Mouse (Mus musculus): Measurements from ENCODE around the gene Cox7a1. TPM values are rescaled to one million over a fixed set of nuclear protein-coding genes. Genes with fewer than 3 reads are reported as not detected.
A peak's percentile ranks its signal among the peaks of the same experiment; 100 is the strongest.
"Not testable (repeated sequence)": the region's sequence is repeated elsewhere in the genome, so short reads cannot be mapped to it uniquely, and the experiment has no call there.

Gene Cox7a1
- polyA plus RNA-seq, 1 experiment from 2014 or later, result 4.5 TPM

DNA sequence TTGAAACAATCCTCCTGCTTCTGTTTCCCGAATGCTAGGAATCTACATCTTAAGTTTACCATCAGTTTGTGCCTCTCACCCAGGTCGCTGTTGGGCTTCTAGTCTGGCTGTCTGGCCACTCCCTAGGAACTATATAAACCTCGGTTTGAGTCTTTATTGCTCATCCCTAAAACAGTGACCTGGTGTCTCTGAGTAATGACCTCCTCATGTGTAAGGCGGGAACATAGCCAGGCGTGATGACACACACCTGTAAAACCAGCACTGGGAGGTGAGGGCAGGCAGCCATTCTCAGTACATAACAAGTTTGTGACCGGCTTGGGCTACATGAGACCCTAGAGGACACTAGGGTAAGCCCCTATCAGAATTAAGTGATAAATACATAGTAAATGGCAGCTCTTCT is 11.5 kb downstream of the Cox7a1 start:
- Histone ChIP-seq H3K36me3 (ENCODE audit: control insufficient read depth, insufficient read depth, low read length) (no peaks in the 10 kb centered on the region), H3K9me3 (ENCODE audit: control insufficient read depth, low read length) (no peaks in the 10 kb centered on the region), H3K27me3 (ENCODE audit: control insufficient read depth, insufficient read depth, low read length) (no peaks in the 10 kb centered on the region), H3K4me3 (ENCODE audit: low read depth, low read length) (no peak overlapping the region), H3K9ac (ENCODE audit: low read depth, low read length) (no peak overlapping the region), H3K27ac (ENCODE audit: low read depth, low read length) (no peak overlapping the region), H3K4me1 (replicated peaks; ENCODE audit: control insufficient read depth, insufficient read depth, low read length) (peaks cover 2% of the 10 kb centered on the region; the same call in 1 of the 2 replicates), H3K4me2 (replicated peaks; ENCODE audit: low read depth, low read length) (no peak overlapping the region)
- ATAC-seq (ENCODE audit: low FRiP score), result no peak
- WGBS, result 79% methylated on average over 6 of the region's 6 CpGs
- DNase-seq (ENCODE audit: low spot score), result no peak

DNA sequence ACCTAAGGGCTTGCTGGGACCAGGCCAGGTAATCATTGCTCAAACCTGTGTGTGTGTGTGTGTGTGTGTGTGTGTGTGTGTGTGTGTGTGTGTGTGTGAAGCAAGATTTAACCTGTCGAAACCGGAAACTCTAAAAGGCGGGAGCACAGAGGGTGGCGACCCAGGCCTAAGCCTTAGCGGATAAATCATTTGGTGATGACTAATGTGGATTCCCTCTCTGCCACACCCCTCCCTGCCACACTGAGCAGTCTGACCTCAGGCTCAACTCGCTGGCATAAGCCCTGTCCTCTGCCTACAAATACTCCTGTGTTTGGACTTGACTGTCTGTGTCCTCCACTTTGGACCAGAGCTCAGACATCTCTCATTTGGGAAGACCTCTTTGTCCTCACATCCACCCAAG is 12.2 kb downstream of the Cox7a1 start:
- Histone ChIP-seq H3K9ac (ENCODE audit: low read depth, low read length) (no peak overlapping the region), H3K27me3 (ENCODE audit: control insufficient read depth, insufficient read depth, low read length) (no peaks in the 10 kb centered on the region), H3K36me3 (ENCODE audit: control insufficient read depth, insufficient read depth, low read length) (no peaks in the 10 kb centered on the region), H3K9me3 (ENCODE audit: control insufficient read depth, low read length) (no peaks in the 10 kb centered on the region), H3K4me2 (replicated peaks; ENCODE audit: low read depth, low read length) (no peak overlapping the region), H3K4me1 (replicated peaks; ENCODE audit: control insufficient read depth, insufficient read depth, low read length) (peaks cover 2% of the 10 kb centered on the region; the same call in 1 of the 2 replicates), H3K27ac (ENCODE audit: low read depth, low read length) (no peak overlapping the region), H3K4me3 (ENCODE audit: low read depth, low read length) (no peak overlapping the region)
- ATAC-seq (ENCODE audit: low FRiP score) (no peak), DNase-seq (ENCODE audit: low spot score) (no peak)
- WGBS, result 88% methylated on average over 6 of the region's 6 CpGs

DNA sequence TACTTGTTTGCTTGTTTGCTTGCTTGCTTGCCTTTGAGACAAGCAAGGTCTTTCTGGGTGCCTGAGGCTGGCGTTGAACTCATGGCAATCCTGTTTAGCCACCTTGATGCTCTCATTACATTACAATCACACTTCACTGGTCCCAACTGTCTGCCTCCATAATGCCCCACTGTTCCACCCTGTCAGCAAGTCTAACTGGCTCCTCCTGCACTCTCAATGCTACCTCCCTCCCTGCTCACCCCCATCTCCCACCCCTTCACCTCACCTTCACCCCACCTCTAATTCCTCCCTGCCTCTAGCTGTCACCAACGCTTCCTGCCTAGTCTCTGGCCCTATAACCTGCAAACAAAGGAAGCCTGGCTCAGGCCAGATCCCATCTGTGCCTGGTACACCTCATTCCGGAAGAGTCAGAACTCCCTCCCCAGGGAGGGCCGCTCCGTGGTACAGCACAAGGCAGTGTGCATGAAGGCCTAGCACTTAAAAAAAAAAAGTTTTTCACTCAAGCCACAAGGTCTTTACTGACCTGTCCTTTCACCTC is 13.7 kb downstream of the Cox7a1 start:
- ATAC-seq (ENCODE audit: low FRiP score), result no peak
- no peak for DNase-seq (ENCODE audit: low spot score)
- Histone ChIP-seq H3K4me2 (replicated peaks; ENCODE audit: low read depth, low read length) (no peak overlapping the region), H3K9me3 (ENCODE audit: control insufficient read depth, low read length) (no peaks in the 10 kb centered on the region), H3K27ac (ENCODE audit: low read depth, low read length) (no peak overlapping the region), H3K27me3 (ENCODE audit: control insufficient read depth, insufficient read depth, low read length) (no peaks in the 10 kb centered on the region), H3K4me1 (replicated peaks; ENCODE audit: control insufficient read depth, insufficient read depth, low read length) (peaks cover 2% of the 10 kb centered on the region; the same call in 1 of the 2 replicates), H3K4me3 (ENCODE audit: low read depth, low read length) (no peak overlapping the region), H3K36me3 (ENCODE audit: control insufficient read depth, insufficient read depth, low read length) (no peaks in the 10 kb centered on the region), H3K9ac (ENCODE audit: low read depth, low read length) (no peak overlapping the region)
- 68% methylated on average over 5 of the region's 5 CpGs for WGBS

DNA sequence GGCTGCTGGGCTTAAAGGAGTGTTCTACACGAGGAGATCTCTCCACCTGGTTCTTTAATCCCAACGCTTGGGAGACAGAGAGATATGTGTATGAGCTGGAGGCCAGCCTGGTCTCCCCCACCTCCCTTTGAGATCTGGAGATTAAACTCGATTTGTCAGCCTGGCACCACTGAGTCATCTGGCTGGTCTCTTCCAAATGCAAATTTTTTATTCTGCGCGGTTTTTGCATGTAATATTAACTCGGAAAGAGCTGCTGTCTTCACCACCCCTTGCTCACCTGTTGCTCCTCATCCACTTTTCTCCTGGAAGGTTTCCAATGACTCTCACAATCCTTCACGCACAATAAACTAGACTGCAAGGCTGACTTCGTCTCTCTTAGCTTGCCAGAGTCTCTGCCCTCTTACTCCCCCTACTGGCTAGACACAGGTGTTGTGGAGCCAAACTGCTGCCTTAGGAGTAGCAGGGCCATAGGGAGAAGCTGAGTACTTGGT is 14.6 kb downstream of the Cox7a1 start, which contains the start of gene Capns1:
Capns1 (minus strand) TSS at position 331 of the 491 bp plus-strand sequence.
- Histone ChIP-seq H3K4me1 (replicated peaks; ENCODE audit: control insufficient read depth, insufficient read depth, low read length) (no peaks in the 10 kb centered on the region; the same call in 1 of the 2 replicates), H3K9me3 (ENCODE audit: control insufficient read depth, low read length) (no peaks in the 10 kb centered on the region), H3K4me2 (replicated peaks; ENCODE audit: low read depth, low read length) (no peak within 1 kb of the TSS), H3K9ac (ENCODE audit: low read depth, low read length) (no peak within 1 kb of the TSS), H3K27ac (ENCODE audit: low read depth, low read length) (no peak within 1 kb of the TSS), H3K36me3 (ENCODE audit: control insufficient read depth, insufficient read depth, low read length) (no peaks in the 10 kb centered on the region), H3K4me3 (ENCODE audit: low read depth, low read length) (no peak within 1 kb of the TSS), H3K27me3 (ENCODE audit: control insufficient read depth, insufficient read depth, low read length) (no peaks in the 10 kb centered on the region)
- 12% methylated on average over 8 of the region's 8 CpGs for WGBS
- DNase-seq (ENCODE audit: low spot score) (peak; percentile 85), ATAC-seq (ENCODE audit: low FRiP score) (no peak)

DNA sequence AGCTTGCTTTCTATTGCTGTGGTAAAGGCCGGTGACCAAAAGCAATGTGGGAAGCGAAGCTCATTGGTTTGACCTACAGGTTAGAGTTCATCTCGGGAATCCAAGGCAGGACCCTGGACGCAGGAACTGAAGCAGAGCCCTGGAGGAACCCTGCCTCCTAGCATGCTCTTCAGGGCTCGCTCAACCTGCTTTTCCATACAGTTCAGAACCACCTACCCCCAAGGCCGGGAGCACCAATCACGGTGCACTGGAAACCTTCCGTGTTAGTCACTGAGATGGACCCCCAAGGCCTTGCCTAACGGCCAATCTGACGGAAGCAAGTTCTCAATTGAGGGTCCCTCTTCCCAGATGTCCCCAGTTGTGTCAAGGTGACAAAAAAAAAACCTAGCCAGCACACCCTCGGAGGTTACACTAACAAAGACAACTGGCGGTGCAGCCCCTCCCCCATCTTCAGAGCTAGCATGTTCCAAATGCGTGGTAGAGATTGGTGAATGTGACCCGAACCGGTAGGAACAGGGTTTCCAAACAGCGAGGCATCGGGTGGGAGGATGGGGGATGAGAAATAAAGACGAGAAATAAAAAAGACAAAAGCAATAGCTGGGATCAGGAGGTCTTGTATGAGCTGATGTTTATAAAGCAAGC is 15.7 kb downstream of the Cox7a1 start:
- no peak overlapping the region for H3K4me2 ChIP-seq (replicated peaks; ENCODE audit: low read depth, low read length)
- 81% methylated on average over 18 of the region's 18 CpGs for WGBS
- ATAC-seq (ENCODE audit: low FRiP score) (no peak), DNase-seq (ENCODE audit: low spot score) (no peak)
- no peak overlapping the region for H3K9ac ChIP-seq (ENCODE audit: low read depth, low read length)
- no peaks in the 10 kb centered on the region for H3K36me3 ChIP-seq (ENCODE audit: control insufficient read depth, insufficient read depth, low read length)
- no peaks in the 10 kb centered on the region; the same call in 1 of the 2 replicates for H3K4me1 ChIP-seq (replicated peaks; ENCODE audit: control insufficient read depth, insufficient read depth, low read length)
- H3K27me3 ChIP-seq (ENCODE audit: control insufficient read depth, insufficient read depth, low read length), result no peaks in the 10 kb centered on the region
- H3K27ac ChIP-seq (ENCODE audit: low read depth, low read length), result no peak overlapping the region
- no peaks in the 10 kb centered on the region for H3K9me3 ChIP-seq (ENCODE audit: control insufficient read depth, low read length)
- H3K4me3 ChIP-seq (ENCODE audit: low read depth, low read length), result no peak overlapping the region

DNA sequence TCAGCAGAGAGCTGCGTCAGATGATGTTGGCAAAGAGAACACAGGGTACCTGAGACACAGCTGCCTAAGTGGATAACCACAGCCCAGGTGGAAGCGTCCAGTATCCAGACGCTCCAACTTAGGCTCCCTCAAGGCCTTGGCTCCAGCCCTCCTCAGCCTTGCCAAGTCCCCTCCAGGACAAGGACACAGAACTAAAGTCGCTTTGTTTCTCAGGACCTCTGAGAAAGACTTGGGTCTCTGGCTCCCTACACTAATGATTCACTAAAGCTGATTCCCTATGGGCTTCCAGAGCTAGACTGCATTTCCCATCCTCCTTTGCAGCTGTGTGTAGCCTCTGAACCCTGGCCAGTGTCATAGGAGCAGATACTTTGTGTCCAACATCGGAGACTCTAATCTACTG is 16.3 kb downstream of the Cox7a1 start:
- DNase-seq (ENCODE audit: low spot score) (no peak), ATAC-seq (ENCODE audit: low FRiP score) (no peak)
- H3K27me3 ChIP-seq (ENCODE audit: control insufficient read depth, insufficient read depth, low read length), result no peaks in the 10 kb centered on the region
- no peak overlapping the region for H3K9ac ChIP-seq (ENCODE audit: low read depth, low read length)
- WGBS, result 80% methylated on average over 5 of the region's 5 CpGs
- H3K4me1 ChIP-seq (replicated peaks; ENCODE audit: control insufficient read depth, insufficient read depth, low read length), result no peaks in the 10 kb centered on the region; the same call in 1 of the 2 replicates
- H3K4me3 ChIP-seq (ENCODE audit: low read depth, low read length), result no peak overlapping the region
- H3K36me3 ChIP-seq (ENCODE audit: control insufficient read depth, insufficient read depth, low read length), result no peaks in the 10 kb centered on the region
- no peak overlapping the region for H3K27ac ChIP-seq (ENCODE audit: low read depth, low read length)
- no peak overlapping the region for H3K4me2 ChIP-seq (replicated peaks; ENCODE audit: low read depth, low read length)
- no peaks in the 10 kb centered on the region for H3K9me3 ChIP-seq (ENCODE audit: control insufficient read depth, low read length)

DNA sequence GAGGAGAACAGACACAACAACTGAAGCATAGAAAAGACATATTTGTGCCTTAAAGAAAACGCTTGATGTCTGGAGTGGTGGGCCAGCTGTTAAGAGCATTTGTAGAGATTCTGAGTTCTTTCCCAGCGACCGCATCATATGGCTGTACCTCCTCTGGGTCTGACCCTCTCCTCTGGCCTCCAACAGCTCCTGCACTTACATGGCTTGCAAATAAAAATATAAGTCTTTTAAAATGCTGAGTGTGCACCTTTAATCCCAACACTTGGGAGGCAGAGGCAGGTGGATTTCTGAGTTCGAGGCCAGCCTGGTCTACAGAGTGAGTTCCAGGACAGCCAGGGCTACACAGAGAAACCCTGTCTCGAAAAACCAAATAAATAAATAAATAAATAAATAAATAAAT is 16.7 kb downstream of the Cox7a1 start:
- 94% methylated on average over 5 of the region's 5 CpGs for WGBS
- not testable (repeated sequence) for H3K4me3 ChIP-seq (ENCODE audit: low read depth, low read length); H3K9me3 ChIP-seq (ENCODE audit: control insufficient read depth, low read length); H3K36me3 ChIP-seq (ENCODE audit: control insufficient read depth, insufficient read depth, low read length); H3K9ac ChIP-seq (ENCODE audit: low read depth, low read length); H3K4me2 ChIP-seq (replicated peaks; ENCODE audit: low read depth, low read length); H3K27ac ChIP-seq (ENCODE audit: low read depth, low read length); DNase-seq (ENCODE audit: low spot score); ATAC-seq (ENCODE audit: low FRiP score); H3K4me1 ChIP-seq (replicated peaks; ENCODE audit: control insufficient read depth, insufficient read depth, low read length); H3K27me3 ChIP-seq (ENCODE audit: control insufficient read depth, insufficient read depth, low read length)

DNA sequence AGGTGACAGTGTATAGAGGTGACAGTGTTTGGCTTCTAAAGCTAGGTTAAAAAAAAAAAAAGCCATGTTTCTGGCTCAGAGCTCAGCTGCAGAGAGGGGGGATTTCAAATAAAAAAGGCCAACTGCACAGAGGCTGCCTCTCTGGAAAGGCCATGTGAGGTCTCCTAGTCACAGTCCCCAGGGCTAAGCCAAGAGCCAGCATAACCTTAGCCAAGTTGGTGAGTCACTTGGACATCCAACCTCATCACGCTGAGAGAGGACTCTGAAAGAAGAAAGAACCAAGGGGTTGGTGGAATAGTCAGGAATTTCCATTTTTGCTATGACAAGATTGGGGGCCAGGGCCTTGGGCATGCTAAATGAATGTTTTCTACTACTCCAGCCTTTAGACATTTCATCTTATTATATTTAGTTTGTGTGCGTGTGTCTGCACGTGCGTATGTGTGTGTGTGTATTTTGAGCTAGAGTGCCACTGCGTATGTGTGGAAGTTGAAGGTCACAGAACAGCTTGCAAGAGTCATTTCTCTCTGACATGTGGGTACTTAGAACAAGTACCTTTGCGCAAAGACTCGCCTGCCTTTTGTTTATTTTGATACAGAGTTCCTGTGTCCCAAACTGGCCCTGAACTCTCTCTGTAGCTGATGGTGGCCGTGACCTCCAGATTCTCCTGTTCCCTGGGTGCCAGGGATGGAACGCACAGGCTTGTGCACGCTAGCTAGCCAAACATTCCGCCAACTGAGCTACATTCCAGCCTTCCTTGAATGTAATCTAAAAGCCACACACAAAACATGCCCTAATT is 19.1 kb downstream of the Cox7a1 start:
- H3K27ac ChIP-seq (ENCODE audit: low read depth, low read length), result no peak overlapping the region
- WGBS, result 84% methylated on average over 11 of the region's 11 CpGs
- H3K4me2 ChIP-seq (replicated peaks; ENCODE audit: low read depth, low read length), result no peak overlapping the region

More for the DNA sequence above, 19.1 kb downstream of the Cox7a1 start:
- no peak for ATAC-seq (ENCODE audit: low FRiP score)
- Histone ChIP-seq H3K4me3 (ENCODE audit: low read depth, low read length) (no peak overlapping the region), H3K9me3 (ENCODE audit: control insufficient read depth, low read length) (no peaks in the 10 kb centered on the region), H3K9ac (ENCODE audit: low read depth, low read length) (no peak overlapping the region), H3K4me1 (replicated peaks; ENCODE audit: control insufficient read depth, insufficient read depth, low read length) (no peaks in the 10 kb centered on the region; the same call in 1 of the 2 replicates), H3K27me3 (ENCODE audit: control insufficient read depth, insufficient read depth, low read length) (no peaks in the 10 kb centered on the region), H3K36me3 (ENCODE audit: control insufficient read depth, insufficient read depth, low read length) (no peaks in the 10 kb centered on the region)
- DNase-seq (ENCODE audit: low spot score), result no peak
